Mouse (Mus musculus) activated CD4-positive, CD25-positive, alpha-beta regulatory T cell, adult 4 months (primary cell): ENCODE results near the gene Phf20. TPM values are rescaled to one million over a fixed set of nuclear protein-coding genes. Genes with fewer than 3 reads are reported as not detected.
A peak's percentile ranks its signal among the peaks of the same experiment; 100 is the strongest.
"Not testable (repeated sequence)": the region's sequence is repeated elsewhere in the genome, so short reads cannot be mapped to it uniquely, and the experiment has no call there.

Experiments
- ATAC-seq: one replicate; pipeline ENCODE4 v1.8.0; 2017
- polyA plus RNA-seq, 2 experiments: library from polyadenylated mRNA; unstranded; fragments of 100-300 nt; shearing (Covaris generic); gene quantifications; one replicate each; pipeline ENCODE4 v1.2.1; 2017

The Phf20 gene
- polyA plus RNA-seq, result 10 to 100 TPM; 56.4 to 77.6 TPM

DNA sequence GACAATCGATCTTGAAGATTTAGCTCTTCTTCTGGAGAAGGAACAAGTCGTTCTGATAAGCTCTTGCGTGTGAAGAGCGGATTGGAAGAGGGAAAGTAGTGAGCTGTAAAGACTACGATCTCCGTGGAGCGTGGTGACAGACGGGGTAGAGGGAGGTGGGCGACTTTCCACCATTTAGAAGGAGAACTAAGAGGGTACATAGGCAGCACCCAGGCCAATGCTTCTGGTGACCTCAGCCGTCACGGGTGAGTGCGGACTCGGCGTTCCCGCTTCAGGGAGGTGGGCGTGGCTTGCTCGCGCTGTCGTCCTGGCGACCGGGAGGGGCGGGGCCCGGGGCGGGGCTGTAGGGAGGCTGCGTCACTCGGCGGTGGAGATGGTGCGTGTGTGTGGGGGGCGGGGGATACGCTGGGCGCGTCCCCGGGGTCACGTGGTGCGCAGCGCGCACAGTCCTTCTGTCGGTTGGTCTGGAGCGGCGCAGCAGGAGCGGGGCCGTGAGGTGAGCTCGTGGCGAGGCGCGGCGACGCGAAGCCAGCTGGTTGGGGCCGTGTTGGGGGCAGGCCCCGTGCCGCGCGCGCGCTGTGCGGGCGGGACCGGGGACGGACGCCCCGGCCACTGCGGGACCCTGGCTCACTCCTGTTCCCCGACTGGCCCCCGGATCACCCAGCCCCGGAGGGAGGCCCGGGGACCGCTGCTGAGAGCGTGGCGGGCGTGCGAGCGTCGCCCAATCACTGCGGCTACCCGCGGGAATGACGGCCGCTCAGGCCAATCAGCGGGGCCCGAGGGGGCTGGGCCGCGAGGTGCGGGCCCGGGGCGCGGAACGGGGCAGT, at the start of gene Phf20:
Gene Phf20 (plus strand): TSS at position 165 of the 827 bp plus-strand sequence.
- ATAC-seq, result peak; percentile 95

DNA sequence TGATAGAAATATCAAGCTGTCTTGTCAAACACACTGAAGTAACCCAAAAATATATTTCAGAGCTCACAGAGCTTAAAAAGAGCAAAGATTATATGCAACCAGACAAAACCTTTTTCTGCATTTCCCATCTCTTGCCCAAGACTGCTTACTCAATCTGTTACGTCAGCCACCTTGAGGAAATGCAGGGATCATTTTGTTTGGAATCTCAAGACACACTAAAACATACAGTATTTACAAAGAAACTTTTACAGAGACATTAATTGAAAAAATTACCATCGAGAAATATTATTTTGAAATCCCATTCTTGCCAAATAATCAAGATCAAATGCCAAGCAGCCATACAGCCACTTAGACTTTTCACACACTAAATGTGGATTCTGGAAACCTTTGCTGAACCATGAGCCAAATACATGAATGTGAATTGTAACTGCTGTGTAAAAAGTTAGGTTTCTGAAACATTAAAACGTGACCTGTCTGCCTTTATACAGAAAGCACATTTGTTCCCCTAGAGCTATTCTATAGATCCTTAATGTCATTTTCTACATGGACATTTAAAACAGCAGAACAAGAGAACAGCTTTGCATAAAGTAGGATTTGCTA, 48.9 kb upstream of the Phf20 start:
- ATAC-seq, result no peak

DNA sequence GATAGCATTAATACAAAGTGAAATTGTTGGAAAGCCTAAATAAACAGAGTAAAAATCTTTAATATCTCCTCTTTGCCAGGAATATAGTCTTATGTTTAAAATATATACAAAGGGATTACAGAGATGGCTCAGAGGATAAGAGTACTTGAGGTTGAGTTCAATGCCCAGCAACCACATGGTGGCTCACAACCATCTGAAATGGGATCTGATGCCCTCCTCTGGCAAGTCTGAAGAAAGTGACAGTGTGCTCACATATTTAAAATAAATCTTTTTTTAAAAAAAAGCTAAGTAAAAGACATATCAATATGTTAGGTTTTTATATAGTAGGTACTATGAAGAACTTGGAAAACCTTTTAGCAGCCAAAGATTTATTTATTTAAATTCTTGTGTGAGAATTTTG, 44.7 kb upstream of the Phf20 start:
- no peak for ATAC-seq

DNA sequence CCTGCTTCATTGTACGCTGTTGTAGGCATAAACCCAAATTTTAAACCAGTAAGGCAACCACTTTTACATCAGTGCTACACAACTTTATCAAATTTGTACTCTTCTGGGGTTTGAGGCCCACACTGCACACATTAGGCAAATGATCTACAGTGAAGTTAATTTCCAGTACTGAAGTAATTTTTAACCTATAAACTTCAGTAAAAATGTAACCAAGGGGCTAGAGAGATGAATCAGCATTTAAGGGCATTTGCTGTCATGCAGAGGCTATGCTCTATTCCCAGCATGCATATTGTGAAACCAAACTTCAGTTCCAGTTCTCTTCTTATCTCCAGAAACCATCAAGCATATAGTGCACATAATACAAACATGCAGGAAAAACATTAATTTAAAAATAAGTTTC, 30.8 kb upstream of the Phf20 start:
- ATAC-seq, result no peak

DNA sequence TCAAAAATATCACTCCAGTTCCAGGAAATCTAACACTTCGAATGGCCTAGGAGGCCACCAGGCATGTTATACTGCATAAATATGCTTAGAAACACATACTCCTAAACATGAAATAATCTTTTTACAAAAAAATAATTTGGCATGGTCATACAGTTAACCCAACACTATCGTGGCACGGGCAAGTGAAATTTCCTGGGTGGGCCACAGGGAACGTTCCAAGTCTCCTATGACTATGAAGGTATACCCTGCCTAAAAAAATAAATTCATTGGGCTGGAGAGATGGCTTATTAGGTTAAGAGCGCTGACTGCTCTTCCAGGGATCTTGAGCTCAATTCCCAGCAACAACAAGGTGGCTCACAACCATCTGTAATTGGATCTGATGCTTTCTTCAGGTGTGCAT, 29.7 kb upstream of the Phf20 start:
- no peak for ATAC-seq

DNA sequence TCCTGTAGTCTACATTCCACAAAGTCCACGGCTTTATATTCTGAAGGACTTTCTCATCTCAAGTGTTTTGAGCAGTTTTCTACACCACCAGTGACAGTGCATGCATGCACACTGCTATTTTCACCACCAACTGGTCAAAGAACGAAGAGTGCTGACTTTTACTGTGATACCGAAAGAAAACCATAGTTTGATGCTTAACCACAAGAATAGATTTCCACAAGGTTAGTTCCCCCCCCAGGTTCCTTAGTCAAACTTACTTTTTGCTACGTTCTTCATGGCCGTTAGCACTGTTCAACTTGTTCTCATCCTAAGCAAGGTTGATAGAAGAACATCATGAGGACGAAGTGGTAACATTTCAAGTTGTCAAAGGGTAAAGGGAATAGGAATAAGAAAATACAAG, 19.2 kb upstream of the Phf20 start:
- no peak for ATAC-seq

DNA sequence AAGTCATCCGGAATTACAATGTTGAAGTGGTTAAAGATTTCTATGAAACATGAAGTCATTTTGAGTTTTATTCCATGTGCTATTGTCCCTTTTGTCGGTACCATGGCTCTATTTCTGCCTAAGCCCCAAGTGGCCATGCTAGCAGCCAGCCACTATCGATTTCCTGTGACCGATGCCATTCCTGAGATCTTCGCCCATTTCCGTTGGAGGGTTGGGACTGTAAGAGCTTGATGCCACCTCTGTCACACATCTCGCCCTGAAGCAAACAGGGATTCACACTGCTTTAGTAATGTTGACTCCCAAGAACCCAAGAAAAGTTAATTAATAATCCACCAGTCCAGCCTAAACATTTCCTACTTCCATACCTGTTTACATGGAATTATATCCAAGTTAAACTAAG, 18.6 kb upstream of the Phf20 start:
- no peak for ATAC-seq

DNA sequence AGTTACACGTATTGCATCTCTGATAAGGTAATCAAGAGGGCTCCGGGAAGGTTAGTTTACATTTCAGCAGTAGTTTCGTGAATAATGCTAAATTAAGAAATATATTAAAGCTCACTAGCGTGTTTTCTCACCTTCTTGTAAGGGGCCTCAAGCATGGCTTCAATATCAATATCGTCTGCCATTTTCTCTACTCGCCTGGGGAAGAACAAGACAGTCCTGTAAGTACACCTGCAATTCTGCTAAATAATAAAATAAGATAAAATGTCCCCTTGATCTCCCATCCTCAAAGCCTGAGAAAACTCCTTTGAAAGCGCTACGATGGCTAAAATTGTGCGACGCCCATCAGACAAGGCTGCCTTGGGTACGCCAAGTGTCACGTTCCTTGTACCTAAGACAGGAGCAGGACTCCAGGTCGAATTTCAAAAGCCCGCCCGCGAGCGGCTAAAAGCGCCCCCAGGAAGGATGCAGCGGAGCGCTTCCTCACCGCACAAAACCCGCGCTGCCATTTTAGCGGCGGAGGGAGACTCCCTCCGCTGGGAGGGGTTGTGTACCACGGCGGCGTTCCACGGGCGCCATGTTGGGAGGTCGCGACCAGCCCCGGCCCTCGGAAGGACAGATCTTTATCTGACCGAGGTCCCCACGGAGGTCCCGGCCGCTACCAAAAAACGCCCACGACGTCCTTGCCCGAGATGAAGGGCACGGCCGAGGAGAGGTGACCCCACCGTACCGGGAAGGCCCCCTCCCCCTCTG, 17.0 kb upstream of the Phf20 start:
- ATAC-seq, result peak; percentile 56

DNA sequence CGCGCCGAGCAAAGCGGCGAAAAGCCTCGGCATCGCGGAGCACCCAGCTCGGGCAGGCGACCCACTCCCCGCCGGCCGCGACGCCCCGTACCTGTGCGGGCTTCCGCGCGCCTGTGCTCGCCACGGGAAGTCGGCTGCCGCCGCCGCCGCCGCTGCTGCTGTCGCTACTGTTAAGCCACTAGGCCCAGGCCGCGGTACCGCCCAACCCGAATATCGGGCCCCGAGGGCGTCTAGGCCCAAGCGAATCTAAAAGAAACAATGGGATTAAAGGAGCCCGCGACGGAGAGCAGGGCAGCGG, 16.5 kb upstream of the Phf20 start:
- ATAC-seq, result no peak

DNA sequence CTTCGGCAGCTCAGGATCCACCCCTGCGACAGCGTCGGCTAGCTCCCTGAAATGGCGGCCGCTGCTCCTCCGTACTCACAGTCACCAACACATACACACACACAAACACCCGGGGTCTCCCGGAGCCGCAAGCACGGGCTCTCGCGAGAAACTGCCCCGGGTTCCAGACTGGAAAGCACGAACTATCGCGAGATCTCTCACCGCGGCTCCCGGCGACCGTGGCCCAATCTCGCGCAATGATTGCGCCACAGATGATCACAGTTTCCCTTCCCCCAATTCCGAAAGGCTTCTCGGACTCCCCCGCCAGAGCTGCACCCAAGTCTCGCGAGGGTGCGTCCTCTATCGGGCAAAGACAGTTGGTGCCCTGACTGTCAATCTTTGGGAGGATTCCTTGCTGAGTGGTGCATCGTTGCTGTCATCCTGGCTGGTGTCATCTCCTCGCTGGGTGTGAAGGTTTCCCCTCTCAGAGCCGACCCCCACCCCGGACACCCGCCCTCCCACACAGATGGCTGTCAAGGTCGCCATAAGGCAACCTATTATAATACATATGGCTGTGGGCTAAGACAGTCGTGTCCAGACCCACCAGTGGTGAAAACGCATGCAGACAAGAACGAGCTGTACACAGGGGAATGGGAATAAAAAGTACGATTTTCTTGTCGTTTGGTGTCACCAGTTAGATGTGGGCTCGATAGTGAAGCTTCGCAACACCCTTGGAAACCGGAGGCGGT, 16.0 kb upstream of the Phf20 start, which contains the start of gene Rbm39:
Gene Rbm39 (minus strand): TSS at position 145 of the 728 bp plus-strand sequence.
- peak; percentile 85 for ATAC-seq

DNA sequence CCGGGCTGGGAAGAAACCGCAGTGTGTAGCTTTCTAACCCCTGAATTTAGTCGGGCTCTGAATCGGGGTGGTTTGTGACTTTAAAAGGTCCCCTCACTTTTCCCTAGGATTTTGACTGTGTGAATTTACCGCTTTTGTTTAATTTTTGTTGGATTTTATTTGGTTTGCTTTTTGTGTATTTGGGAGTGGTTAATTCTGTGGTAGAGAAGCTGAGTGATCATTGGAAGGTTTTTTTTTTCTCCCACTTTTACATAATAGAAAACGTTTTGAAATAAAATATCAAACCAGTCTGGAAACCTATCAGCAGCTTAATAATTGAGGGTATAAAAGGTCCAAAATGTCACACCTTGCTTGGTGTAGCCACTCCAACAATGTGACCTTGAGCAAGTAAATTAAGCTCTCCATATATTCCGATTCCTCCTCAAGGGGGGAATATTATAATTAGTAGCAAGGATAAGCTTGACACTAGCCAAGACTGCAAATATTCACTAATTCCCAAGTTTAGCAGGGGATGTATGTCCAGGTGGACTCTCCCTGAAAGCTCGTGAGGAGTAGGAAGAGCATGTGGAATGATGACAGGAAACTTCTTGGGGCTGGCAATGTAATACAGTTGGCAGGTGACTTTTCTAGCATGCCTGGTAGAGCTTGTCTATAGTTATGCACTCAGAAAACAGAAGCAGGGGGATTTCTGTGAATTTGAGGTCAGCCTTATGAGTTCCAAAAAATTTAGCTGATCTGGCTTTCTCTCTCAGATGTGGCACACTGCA, 15.3 kb upstream of the Phf20 start:
- no peak for ATAC-seq

DNA sequence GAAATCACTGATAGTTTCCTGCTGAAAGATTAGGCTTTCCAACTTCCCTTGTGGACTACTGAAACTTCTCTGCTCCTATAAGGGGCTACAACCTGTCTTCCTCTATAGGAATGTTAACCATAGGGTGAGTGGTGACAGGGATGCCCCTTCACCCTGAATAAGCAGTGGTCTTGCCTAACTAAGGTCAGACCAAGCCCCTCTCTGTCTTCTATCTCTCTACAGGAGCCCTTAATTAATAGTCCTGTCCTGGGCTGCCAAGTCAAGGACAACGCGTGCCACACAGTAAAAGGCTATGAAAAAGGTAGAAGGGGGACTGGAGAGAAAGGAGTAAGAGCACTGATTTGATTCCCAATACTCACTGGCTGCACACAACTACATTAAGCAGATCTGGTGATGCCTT, 14.7 kb upstream of the Phf20 start:
- no peak for ATAC-seq

DNA sequence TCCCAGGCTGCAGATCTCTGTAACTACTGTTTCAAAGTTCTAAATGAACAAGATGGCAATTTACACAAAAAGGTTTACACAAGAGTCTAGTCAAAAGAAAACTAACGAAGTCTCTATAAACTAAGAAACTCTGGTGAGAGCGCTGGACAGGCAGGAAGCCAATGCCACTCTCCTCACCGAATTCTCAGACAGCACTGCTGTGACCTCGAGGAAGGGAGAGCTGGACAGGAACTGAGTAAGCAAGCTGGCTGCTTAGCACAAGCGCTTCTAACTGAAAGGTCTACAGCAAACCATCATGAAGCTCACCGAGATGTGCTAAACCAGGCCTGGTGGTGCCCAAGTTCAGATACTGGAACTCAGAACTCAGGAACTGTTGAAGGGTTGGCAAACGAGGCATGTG, 7.0 kb upstream of the Phf20 start:
- ATAC-seq, result not testable (repeated sequence)

DNA sequence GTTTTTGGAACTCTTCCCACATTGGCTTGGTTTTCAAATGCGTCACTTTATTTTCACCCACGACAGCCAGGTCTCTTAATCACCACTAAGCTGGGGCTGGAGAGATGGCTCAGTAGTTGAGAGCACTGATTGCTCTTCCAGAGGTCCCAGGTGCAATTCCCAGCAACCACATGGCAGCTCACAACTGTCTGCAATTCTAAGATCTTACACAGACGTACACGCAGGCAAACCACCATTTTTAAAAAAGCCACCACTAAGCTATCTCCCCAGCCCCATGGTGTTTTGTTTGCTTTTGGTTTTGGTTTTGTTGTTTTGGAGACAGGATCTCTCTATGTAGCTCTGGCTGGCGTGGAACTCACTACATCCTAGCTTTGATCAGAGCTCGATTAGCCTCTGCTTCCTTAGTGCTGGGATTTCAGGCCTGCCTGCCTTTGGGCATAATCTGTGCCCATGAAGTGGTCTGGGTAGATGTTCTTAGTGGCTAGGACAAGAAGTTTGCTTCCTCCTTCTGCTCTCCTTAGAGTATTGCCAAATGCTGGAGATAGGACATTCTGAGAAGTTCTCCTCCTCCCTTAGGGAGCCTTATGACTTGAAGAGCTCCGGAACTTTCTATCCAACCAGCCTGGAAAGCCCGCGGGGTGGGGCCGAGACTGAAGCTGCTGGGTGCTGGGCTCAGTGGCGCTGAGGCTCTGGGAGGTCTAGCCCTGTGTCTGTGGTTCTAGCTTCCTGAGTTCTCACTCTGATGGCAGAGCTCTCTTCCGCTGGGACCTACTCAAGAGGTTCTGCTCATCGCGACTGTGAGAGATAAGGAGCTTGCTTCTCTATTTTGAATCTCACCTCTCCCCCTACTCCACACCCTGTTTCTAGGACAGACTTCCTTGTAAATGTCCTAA, 6.0 kb upstream of the Phf20 start:
- ATAC-seq, result peak; percentile 88

DNA sequence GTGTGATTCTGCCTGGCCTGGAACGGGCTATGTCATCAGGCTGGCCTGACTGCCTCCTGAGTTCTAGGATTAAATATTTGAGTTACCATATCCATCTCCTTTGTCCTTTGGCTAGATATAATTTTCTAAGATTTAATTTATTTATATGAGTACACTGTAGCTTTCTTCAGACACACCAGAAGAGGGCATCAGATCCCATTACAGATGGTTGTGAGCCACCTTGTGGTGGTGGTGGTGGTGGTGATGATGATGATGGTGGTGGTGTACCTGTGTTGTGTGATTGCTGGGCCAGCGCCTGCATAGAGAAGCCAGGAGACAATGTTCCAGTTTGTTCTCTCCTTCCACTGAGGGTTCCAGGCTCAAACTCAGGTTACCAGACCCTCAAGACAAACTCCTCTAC, 4.7 kb upstream of the Phf20 start:
- no peak for ATAC-seq

DNA sequence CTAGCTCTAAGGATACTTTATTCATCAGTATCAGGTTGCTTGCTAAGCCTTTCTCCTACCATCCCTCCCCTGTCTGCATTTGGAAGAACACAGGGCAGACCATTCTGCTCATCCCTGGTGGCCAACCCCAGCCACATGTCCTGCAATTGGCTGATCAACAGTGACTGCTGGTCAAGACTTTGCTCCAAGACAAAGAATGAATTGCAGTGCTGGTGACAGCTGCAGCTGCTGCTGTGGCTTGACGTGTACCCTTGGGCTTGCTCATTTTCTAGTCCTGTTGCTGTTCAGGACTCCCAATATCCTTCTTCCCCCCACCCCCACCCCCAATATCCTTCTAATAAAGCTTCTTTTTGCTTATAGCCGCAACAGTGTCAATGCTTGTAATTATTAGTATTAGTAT, 4.2 kb upstream of the Phf20 start:
- no peak for ATAC-seq

DNA sequence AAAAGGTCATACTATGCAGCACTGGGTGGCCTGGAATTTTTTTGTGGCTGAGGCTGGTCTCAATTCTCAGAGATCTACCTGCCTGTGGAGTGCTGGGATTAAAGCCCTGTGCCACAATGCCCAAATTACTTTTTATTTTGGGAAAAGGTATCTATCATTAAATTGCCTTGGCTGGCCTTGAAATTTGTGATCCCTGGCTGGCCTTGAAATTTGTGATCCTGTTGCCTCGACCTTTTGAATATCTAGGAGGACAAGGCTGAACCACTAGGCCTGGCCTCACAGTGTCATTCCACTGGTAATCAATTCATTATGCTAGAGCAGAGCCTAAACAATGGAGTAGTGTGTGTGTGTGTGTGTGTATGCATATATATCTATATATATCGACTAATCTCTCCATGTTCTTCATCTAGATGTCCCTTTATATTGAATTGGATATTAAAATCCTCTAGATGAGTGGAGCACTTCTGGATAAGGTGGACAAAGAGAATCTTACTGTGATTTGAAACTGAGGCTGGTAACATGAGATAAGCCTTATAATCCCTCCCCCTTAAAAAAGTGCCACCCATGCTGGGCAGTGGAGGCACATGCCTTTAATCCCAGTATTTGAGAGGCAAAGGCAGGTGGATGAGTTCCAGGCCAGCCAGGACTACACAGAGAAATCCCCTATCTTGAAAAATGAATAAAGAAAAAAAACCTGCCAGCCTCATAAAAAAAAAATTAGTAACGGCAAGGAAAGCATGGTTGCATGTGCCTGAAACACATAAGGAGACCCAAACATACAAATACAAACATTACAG, 3.0 kb upstream of the Phf20 start:
- no peak for ATAC-seq

DNA sequence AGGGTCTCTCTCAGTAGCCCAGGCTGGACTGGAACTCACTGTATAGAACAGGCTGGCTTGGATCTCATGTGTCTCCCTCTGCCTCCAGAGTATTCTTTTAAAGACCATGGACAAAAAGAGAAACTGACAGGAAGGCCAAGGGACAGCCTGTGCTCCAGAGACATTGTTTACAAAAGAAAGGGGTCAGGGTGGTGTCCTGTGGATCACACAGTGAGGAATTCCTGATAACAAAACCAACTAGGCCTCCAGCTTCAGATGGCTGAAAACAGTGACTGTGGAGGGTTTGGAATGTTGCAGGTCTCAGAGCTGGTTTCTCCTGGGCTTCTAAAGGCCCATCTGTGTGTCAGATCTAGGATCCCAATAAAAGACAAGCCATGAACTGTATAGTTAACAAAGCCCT, 1.7 kb upstream of the Phf20 start:
- ATAC-seq, result no peak

DNA sequence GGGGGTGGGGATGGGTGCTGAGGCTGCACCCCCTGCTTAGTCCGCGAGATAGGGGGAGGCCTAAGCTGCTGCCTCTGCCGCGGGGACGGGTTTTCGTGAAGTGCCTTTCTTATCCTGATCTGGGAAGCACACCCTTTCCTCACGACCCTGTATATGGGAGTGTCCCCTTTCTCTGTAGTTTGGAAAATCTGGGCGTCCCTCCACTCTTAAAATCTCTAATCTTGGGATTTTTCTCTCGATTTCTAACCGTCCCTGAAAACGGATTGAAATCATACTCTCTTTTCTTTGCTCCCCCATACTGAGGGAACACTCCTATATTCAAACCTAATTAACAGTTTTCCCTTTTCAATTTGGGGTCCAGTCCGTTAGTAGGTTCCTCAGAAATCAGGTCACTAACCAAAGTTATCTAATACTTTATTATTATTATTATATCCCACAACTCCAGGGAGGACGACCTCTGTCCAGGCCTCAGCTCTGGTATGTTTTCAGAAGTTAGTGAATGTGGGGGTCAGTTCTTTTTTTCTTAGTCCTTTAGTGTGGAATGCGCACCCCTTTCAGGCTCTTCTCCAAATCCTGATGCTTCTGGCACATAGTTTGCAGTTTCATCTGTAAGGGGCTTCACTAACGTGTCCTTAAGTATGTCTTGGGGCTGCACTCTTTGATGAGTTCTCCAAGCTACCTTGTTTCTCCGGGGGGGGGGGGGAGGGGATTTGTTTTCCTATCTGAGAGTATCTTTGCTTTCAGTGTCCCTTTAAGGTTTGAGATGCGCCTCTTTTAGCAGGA, 1.1 kb downstream of the Phf20 start:
- ATAC-seq, result no peak

DNA sequence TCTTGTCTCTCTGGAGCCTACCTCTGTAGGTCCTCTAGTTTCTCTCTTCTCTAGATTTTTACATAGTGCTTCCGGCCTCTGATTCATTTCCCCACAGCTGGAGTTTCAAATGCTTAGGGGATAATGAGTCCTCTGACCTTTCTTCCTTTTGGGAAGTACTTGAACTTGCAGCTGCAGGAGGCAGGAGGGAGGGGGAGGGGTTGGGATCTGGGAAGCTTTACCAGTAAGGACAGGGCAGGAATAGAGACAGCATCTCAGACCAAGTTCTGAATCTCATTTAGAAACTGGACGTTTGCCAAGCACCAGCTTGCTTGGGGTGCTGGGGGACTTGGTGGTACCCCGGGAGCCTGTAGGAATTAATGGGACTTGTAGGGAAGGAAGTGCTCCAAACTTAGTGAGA, 3.7 kb downstream of the Phf20 start:
- ATAC-seq, result no peak
